Mouse (Mus musculus) heart, adult 8-10 months (tissue): ENCODE measurements around the gene Rbfox1. TPM values are rescaled to one million over a fixed set of nuclear protein-coding genes. Genes with fewer than 3 reads are reported as not detected.

Experiments
- DNase-seq: peaks from one replicate; pipeline ENCODE4 v3.0.0; 2022; ENCODE audit warnings: low spot score
- total RNA-seq, 4 experiments: library from RNA; stranded (reverse); gene quantifications; 2 replicates each; pipeline ENCODE4 v1.2.4; 2022

Rbfox1 gene
- total RNA-seq, 4 experiments from 2014 or later, result 56.3 to 71.2 (median 62.0) TPM

DNA sequence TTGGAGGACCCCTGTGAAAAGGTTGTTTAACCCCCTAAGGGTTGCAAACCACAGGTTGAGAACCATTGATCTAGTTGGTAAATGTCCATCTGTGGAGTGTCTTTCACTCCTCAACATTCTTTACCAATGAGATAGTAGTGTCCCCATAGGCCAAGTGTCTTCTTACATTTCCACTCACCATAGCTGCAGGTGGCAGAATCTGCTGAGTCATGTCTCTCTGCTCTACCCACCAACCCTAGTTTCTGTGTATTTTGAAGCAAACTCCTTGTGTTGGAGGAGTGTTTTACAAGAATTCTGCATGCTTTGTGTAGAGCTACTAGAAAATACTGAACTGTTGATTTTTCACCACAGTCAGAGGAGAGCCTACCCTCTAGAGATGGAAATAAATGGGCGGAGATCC is 1191.2 kb downstream of the Rbfox1 start:
- DNase-seq, result no peak

DNA sequence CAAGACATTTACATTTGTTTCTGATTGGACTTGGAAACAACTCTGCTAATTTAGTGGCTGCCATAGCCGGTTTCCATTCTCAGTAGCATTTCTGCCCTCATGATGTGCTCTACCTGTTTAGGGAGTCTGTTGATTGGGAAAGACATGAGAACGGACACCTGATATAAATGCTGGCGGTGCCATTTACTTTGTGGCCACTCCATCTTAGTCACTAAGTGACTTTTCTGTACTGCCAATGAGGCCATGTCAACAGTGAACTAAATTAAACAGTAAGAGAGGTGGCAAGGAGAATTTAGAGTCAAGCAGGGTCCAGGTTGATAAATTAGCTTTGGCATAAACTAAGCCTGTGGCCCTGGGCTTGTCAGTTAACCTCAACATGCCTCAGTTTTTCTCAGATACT is 1191.6 kb downstream of the Rbfox1 start:
- no peak for DNase-seq

DNA sequence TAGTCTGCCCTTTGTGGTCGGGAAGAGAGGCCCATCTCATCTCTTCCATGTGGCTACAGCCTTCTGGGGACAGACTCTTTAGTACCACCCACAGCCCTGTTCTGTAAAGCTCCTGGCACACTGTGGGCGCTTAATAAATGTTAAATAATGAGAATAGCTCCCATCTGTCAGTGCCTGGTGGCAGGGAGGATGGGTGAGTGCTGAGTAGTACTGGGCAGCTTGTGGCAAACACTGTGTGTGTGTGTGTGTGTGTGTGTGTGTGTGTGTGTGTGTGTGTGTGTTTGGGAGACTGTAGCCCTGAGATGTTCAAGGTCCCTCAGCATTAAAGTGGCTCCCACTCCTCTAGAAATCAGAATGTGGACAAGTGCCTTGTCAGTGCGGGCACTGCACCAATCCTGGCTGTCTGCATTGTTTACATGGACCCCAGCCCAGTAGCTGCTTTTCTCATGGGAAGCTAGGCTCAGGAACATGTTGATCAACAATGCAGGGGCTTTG is 1196.0 kb downstream of the Rbfox1 start:
- DNase-seq, result no peak

DNA sequence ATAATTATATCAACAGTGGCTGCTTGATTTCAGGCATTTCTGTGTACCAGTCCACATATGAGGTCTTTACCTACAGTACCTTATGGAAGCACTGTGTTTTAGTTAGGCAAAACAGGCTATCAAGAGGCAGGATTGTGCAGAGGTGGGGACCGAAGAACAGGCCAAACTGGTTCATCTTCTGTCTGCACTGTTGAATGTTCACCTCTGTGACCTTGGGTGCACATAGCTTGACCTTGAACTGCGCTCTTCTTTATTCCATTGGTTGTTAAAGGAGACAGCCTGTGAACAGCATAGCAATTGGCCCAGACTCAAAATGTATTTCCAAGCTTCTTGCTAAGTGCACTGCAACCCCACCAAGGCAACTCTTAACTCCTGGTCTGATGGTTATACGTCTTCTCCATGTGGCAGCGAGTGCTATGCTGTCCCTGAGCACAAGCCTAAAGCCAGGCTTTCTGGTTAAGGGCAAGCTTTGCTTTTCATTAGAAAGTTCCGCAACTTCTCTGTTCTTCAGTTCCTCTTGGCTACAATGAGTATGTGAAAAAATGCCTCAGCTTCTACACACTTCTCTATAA is 1196.6 kb downstream of the Rbfox1 start:
- no peak for DNase-seq

DNA sequence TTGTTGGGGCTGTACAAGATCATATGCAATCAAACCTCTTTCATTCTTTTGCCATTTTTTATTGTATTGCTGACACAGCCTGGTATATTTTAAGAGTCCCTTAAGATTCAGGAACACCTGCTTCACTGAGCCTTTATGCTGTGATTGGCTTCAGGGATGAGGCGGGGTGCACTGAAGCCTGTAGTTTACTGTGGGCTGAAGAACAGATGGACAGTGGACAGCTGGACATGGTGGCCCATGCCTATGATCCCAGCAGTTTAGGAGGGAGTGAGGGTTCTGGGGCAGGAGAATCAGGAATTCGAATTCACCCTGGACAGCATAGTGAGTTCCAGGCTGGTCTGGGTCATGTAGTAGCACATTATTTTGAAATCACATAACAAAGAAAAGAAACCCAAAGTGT is 1198.8 kb downstream of the Rbfox1 start:
- DNase-seq, result no peak

DNA sequence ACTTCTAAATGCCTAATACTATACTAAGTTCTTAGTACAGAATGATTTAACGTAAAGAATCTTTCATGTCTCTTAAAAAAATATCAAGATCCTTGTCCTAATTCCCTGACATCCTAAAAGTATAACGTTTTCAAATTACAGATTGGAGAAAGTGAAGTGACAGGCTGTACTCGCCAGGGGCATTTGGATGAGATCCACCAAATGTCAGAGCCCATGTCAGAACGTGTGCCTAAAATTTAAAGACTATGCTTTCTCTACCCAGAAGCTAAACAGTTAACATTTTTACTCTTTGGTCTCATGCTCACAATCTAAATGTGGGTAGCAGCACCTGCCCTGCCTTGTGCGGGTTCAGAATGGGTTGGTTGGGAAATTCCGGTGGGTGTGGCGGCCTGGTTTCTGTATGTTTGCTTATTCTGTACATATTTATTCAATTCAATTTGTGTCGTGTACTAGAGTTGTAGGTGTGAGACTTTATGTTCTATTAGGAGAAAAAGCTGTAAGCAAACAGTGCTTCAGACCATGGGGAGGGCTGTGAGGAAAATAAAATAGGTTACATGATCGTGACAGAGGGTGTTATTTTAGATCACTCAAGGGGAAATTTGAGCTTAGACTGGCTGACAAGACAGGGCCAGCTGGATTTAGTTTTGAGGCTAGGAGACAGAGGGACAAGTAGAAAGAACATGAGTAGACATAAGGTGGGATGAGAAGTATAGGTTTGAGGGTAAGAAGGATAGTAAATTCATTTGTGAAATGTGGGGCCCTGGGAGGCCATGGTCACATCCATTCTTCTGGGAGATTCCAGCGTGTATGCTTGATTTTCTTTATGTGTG is 1203.7 kb downstream of the Rbfox1 start:
- no peak for DNase-seq

DNA sequence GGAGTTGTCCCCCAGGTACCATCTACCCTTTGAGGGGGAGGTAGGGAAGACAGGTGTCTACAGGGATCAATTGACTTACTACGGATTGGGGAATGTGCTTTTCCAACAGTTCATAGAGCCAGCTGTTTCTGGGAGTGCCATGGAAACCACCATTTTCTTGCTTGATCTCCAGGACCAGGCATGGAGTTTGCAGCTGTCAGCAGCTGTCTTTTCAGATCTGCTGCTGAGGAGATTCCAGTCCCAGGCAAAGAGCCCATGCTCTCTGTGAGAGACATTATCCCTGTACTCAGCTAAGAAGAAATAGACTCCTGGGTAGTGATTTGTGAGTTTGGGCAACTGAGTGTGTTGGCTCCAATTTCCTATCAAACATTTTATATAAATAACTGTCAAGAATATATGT is 1204.3 kb downstream of the Rbfox1 start:
- peak; percentile 24 for DNase-seq

DNA sequence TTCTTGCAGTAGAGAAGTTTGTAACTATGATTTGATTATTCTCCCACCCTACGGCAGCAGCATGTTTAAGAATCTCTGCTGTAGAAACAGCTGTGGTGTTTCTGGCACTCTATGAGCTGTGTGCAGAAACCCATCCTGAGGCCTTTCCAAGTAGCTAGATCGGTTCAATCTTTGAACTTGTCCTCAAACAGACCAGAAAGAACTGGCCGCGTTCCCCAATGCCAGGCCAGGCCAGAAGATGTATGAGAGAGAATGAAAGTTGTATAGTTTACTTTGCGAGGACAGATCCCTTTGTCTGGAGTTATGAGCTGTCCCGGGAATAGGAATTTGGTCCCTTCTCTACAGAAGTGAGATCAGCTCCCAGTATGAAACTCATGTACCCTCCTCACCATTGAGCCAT is 1205.0 kb downstream of the Rbfox1 start:
- no peak for DNase-seq

DNA sequence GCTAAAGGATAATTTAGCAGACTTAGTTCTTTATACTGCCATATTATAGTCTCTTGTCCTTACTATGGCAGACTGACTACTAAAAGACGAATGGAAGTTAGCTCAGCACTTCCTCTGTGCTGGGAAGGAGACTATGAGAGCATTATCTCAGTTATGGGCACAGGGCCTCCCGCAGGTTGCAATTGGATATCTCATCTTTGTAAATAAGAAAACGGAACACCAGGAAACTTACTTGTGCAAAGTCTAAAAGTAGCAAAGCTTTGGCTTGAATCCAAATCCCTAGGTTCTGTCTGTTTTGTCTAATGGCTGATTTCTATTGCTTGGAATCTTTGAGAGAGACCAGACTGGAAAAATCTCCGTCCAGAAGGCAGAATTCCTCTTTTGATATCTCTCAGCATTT is 1207.7 kb downstream of the Rbfox1 start:
- no peak for DNase-seq

DNA sequence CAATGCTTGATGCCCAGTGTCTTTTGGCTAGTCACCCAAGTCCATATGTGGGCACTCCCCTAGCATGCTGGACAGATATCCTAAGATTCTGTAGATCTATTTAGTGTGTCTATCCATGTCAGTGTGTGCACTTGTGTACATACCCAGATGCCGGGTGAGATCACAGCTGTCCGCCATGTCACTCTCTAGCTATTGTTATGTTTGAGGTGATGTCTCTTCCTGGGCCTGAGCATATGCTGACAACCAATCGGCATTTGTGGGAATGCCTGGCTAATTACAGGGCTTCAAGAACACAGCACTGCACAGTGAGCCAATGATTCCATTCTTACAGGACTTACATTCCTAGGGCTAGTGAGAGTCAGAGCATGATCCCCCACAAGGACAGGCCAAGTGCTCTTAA is 1208.5 kb downstream of the Rbfox1 start:
- no peak for DNase-seq

DNA sequence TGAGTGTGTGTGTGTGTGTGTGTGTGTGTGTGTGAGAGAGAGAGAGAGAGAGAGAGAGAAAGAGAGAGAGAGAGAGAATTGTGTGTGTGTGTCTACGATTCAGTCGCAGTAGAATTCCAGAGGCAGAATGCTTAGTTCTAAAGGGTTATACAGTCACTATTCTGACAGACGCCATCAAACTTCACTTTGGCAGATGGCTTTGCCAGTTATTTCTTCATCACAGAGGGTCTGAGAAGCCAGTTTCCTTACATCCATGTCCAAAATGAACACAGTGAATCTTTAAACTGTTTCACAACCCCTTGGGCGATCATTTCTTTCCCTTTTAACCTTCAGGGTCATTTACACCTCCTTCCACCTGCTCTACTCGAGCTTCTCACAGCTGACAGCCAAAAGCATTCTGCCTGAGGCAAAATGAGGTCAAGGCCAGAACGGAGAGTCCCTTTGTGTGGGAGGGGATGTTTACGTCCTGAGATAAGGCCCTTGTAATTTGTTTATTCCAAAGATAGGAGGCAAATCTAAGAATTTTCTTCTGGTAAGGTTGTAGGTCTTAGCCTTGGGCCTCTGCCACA is 1209.1 kb downstream of the Rbfox1 start:
- no peak for DNase-seq

DNA sequence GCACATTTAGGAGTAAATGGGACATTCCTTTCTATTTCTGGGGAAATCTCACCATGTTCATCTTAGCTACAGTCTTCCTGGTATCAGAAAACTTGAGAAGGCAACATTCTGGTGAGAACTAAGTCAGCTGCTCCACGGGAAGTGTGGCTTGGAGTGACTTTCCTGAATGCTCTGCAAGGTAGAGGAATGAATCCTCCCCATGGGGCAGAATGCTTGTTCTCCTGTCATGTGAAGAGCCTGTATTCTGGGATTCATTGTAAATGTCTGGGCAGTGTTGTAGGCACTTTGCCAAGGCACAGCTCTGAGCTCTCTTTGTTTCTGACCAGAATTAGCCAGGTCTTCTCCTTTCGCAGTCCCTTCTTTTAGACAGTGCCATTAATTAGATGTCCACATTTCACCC is 1211.9 kb downstream of the Rbfox1 start:
- no peak for DNase-seq

DNA sequence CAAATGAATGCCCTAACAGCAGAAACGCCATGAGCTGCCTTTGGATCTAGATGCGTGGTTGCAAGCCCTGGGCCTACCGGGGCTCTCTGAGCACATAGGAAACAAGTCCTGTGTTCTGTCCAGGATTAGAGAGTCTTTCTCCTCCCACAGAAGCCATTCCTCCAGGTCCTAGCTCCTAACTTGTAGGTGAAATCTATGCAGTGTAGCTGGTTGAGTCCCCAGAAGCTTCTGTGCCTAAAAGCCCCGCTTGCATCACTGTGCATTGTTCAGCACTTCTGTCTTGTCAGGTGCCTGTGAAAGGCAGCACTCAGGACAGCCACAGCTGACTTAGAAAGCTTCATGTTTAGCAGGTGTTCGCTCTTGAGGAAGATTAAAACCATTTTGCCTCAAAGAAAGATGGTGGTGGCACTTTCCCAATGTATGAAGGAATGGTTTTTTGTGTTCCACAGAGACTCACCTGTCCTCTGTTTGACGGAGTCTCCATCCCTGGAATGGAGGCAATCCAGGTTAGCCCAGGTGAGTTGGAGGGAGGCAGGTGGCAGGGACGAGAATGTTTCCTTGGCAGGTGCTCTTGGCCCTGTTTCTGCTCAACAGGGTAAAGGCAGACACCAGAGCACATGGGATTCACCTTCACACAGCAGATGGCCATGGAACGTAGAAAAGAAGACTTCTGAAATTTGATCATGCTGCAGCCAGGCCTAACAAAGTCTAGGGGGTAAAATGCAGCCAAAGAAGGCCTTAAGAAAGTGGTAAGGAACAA is 1213.0 kb downstream of the Rbfox1 start:
- no peak for DNase-seq

DNA sequence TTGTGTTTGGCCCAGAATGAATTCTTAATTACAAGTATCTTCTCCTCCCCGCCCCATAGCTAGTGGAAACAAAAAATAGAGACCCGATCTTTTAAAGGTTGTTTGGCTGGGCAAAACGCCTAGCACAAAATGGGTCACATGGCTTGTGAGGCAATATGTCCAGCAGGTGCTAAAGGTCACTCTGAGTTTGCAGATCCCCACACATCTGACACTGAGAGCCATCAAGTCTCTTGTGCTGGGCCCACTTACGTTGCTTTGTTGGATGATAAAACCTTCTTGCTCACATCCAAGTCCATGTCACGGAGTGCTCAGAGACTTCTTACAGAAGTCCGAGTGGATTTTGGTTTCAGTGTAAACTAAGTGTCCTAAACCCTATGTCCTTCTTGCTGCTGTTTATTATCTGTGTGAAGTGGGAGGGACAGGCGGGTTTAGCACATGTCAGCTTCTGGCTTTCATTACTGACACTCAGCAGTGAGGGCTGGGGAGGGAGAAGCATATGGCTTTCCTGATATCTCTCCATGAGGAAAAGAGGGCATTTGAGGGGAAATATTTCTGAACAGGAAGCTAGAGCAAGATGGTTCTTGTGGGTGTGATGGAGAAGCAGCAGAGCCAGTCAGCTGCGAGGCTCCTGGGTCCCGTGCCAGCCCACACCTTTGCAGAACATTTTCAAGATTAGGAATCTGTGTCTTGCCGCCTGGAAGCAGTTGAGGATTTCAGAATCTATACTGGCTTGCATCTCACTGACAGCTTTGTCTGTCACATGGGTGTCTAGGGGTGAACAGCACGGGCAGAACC is 1214.5 kb downstream of the Rbfox1 start:
- DNase-seq, result peak; percentile 76

DNA sequence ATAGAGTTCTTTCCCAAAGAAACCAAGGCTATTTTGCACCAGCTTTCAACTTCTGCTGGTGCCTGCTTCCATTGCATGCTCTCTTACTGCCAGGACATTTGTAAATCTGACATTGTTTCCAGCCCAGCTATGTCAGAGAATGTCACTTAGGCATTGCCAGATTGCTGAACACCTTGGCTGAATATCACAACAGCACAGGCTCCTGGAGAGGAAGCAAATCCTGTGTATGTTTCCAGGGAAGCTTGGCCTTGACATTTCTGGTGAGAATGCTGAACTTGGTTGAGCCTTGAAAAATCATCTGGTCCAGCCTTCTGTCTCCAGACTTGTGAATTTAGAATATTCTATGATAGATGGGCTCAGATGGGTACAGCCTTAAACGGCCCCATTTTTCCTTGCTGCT is 1217.3 kb downstream of the Rbfox1 start:
- DNase-seq, result peak; percentile 22

DNA sequence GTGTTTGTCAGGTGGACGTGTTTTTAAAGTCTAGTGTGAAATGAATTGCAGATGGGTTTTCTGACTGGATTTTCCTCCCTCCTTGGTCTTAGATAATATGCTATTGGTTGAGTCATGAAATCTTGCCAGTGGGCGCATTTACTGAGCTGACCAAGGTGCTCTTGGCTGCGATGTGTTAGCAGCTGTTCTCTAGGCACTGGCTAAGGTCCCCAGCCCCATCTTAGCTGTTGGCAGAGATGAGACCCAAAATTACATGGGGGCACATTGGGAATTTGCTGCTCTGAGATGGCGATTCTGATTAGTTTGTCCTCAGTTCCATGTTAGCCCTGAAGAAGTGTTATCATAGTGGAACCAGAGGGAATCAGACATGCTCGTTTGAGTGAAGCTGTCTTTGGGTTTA is 1218.1 kb downstream of the Rbfox1 start:
- DNase-seq, result no peak

DNA sequence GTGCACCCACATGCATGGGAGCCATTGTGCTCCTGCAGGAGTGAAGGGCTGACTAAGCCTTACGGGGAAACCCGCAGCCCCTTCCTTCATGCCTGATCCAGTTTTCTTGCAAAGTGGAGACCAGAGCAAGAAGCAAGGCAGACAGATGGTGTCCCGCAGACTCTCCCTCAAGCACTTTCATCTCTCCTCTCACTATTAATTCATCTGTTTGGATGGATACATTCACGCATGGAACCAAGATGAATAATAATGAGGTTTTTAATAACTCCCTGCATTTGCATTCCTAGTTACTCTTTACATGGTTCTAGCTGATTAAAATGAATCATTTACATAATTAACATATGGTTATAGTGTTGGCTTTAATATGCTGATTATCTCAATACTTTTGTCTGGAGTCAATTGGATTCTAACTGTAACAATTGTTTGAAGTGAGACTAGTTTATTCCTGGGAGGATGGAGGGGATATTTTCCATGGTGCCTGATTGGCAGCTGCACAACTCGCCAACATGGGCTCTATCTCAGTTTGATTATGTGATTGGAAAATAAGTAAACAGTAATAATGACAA is 1221.4 kb downstream of the Rbfox1 start:
- DNase-seq, result no peak

DNA sequence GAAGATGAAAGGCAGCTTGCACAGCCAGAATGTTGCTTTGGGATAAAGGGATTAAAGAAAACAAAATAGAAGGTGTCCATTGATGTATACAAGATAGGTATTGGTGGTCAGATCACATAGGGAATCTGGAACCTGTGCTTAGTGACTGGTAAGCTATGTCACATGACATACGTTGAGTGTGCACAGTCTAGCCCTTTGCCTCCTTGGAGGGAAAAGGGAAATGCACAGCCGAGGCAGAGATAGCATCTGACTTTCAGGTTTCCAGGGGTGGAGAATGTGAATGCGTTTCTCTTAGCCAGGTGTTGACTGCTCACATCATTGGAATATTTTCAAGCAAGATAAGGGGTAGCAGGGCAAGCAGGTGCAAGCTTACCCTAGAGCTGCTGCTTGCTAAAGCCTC is 1230.8 kb downstream of the Rbfox1 start:
- no peak for DNase-seq

DNA sequence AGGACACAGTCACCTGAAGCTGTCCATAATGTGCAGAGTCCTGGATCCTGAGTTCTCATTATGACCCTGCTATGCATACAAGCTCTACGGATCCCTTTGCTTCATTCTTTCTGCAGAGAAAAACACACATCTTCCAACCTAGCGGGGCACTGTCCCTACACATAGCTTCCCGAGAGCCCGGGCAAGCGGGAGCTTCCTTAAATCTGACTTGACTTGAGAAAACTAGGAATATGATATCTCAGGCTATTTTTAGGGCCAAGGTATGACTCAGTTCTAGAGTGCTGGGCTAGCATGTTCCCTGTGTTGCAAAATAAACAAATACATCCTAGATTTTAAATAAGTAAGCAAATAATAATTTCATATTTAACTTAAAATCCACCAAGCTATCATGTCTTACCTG is 1244.4 kb downstream of the Rbfox1 start:
- no peak for DNase-seq

DNA sequence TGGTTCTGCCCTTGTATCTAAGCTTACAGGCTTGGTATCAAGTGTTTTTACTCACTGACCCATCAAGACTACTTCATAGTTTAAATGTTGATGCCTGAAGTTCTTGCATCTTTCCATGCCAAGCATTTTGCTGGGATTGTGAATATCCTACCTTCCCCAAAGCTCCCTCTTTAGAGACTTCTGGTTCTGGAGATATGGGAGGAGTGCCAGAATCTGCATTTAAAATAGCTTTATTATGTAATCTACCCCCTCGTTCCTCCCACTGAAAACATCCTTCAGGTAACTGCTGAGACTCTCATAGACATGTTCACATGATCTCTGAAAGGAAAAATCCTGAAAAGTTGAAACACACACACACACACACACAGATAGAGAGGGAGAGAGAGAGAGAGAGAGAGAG is 1247.3 kb downstream of the Rbfox1 start:
- DNase-seq, result no peak

DNA sequence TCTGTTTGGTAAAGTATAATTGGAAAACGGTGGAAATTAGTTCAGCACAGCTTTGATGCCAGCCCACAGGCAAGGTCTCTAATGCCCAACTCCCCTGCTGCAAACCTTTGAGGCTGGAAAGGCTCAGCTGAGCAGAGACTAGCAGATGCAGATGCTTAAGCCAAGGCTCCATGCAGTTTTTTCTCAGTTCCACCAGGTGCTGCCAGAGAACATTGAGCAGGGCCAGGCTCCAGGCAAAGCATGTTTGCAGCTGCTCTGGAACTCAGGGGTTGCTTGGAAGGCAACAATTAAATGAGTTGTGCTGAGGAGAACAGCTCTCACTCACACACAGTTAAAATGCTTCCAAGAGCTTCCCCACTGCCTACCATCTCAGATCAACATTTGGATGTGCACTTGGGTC is 1251.8 kb downstream of the Rbfox1 start:
- DNase-seq, result peak; percentile 56
